Mouse (Mus musculus) E14TG2a.4 (cell line): ENCODE measurements around the gene Urm1.

Source experiments
- H3K27me3 ChIP-seq: 2 replicates; pipeline ENCODE4 v1.6.1; 2014; ENCODE audit warnings: low read length, control low read depth; ENCODE audit not compliant: insufficient read depth
- H3K36me3 ChIP-seq: 2 replicates; pipeline ENCODE4 v1.6.1; 2014; ENCODE audit warnings: low read length, control low read depth; ENCODE audit not compliant: insufficient read depth
- H3K4me1 ChIP-seq: replicated peaks from 2 replicates; pipeline ENCODE4 v1.6.1; 2014; ENCODE audit warnings: low read depth, low read length, control low read depth
- H3K4me3 ChIP-seq: replicated peaks from 2 replicates; pipeline ENCODE4 v1.5.1; 2014; ENCODE audit warnings: mild to moderate bottlenecking, low read length
- H3K9me3 ChIP-seq: 2 replicates; pipeline ENCODE4 v1.6.1; 2014; ENCODE audit warnings: low read length, control low read depth
- CTCF ChIP-seq: conservative IDR thresholded peaks from 2 replicates; pipeline ENCODE4 v1.5.1; 2014; ENCODE audit warnings: low read length
- NANOG ChIP-seq: IDR thresholded peaks from 2 replicates; pipeline ENCODE4 v1.6.1; 2014; ENCODE audit warnings: borderline replicate concordance, low read length, mixed read lengths
- POU5F1 ChIP-seq: IDR thresholded peaks from 2 replicates; pipeline ENCODE4 v1.6.1; 2014; ENCODE audit warnings: low read length, borderline replicate concordance

Gene Urm1

DNA sequence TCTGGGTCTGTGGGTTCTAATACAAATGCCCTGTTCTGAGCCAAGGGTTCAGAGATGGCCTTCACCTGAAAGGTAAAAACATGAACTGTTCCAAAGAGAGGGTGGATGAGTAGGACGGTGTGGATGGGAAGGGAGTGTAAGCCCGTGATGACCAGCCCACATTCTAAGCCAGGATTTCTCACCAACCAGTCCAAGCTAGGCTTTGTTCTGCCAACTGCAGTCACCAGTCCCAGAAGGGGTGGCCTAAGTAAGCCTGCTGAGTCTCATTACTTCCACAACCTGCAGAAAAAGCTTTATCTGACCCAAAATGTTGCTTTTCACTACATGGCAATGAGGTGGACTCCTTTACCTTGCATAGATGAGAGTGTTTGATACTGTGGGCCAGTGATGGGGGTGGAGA is 24.2 kb downstream of the Urm1 start:
- peaks cover 79% of the 10 kb centered on the region for H3K36me3 ChIP-seq
- no peak for TF ChIP-seq NANOG
- no peak for TF ChIP-seq POU5F1
- no peak for TF ChIP-seq CTCF

DNA sequence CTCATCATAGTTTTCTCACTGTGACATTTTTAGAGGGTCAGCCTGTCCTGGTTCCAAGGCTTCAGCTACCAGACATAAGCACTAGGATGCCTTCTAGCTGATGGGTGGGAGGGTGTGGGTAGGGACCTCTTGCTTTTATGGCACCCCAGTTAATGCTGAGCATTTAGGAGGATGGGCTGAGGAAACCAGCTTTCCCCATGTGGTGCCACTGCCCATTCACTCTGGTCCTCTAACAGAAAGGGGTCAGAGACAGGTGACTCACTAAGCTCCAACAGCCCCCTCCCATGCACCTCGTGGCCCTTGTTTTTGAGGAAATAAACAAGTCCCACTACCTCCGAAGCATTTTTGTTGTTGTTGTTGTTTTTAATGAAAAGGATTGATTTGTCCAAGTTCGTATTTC is 24.8 kb downstream of the Urm1 start:
- peaks cover 74% of the 10 kb centered on the region for H3K36me3 ChIP-seq
- peaks cover 77% of the 10 kb centered on the region for H3K4me1 ChIP-seq
- peaks cover 60% of the 10 kb centered on the region for H3K27me3 ChIP-seq
- peak overlapping the region; percentile 77; the same call in 1 of the 2 replicates for H3K4me3 ChIP-seq
- TF ChIP-seq NANOG (no peak), CTCF (no peak), POU5F1 (no peak)
- no peaks in the 10 kb centered on the region for H3K9me3 ChIP-seq

More for the DNA sequence above, 24.2 kb downstream of the Urm1 start:
- Histone ChIP-seq H3K9me3 (no peaks in the 10 kb centered on the region), H3K4me1 (peaks cover 82% of the 10 kb centered on the region), H3K4me3 (no peak overlapping the region), H3K27me3 (peaks cover 60% of the 10 kb centered on the region)

DNA sequence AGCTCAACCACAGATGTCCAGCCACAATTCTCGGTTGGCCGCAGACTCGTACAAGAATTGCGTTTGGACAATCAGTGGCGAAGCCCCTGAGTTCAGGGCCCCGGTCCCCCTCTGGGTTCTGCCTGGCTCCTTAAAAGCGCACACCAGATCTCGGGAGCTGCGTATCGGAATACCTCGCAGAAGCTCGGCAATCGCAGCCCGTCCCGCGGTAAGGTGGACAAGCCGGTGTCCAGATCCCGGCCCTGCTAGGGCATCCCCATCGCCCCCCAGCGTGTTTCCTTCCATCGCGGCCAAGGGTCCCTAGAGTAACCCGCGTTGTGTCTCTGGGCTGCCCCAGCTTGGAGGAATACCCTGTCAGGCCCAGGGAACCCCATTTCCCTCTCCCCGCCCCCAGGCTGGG is 25.8 kb downstream of the Urm1 start:
- Histone ChIP-seq H3K4me3 (peak overlapping the region; percentile 77), H3K27me3 (peaks cover 63% of the 10 kb centered on the region), H3K36me3 (peaks cover 64% of the 10 kb centered on the region), H3K9me3 (no peaks in the 10 kb centered on the region), H3K4me1 (peaks cover 74% of the 10 kb centered on the region)
- TF ChIP-seq POU5F1 (no peak), NANOG (no peak), CTCF (no peak)

DNA sequence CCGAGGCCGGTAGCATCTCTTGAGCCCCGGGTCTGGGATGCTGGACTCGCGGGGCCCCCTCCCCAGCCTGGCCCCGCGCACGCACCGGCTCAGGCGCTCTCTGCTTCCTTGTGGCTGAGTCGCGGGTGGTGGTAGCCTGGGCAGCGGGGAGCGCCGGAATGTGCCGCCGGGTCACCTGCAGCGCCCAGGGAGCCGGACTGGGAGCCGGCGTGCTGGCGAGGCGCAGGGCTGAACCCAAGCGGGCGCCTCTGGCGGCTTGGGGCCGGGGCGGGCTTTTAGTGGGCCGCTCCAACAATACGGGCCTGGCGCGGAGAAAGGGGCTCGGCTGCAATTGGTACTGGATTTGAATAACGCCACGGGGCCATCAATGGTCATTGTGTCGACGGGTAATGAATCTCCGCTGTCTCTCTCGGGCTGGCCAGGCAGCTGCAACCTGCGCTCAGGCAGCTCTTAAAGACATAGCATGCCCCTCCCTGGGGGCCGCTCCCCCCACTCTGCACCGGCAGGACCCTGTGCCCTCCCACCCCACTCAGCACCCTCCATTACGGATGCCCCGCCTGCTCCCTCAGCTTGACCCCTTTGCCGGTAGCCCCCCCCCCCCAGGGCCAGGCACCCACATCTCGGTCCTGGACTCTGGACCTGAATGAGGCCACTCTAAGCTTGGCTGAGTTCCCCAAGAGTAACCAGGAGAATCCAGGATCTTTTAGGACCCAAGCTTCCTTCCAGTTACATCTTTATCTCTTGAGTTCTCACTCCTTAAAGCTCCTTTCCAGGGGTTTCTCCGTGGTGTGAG is 26.4 kb downstream of the Urm1 start:
- Histone ChIP-seq H3K36me3 (peaks cover 58% of the 10 kb centered on the region), H3K4me1 (peaks cover 67% of the 10 kb centered on the region), H3K27me3 (peaks cover 69% of the 10 kb centered on the region), H3K9me3 (no peaks in the 10 kb centered on the region), H3K4me3 (peak overlapping the region; percentile 77)
- TF ChIP-seq POU5F1 (no peak), NANOG (no peak), CTCF (no peak)

DNA sequence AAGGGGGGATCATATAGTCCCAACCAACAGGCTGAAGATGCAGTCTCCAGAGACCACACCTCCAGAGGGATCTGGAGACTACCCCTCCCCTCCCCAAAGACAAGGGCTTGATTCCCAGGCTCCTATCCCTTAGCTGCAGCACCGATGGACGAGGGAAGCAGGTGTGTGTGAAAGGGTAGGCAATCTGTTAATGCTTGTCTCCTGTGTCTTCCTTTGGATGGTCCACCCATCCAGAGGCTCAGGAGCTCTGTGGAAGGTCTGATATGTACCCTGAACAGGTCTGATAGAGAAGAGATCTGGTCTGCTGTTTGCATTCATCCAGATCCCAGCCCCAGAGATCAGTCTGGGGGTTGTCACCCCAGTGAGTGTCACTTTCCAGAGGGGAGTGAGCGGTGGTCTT is 27.0 kb downstream of the Urm1 start:
- Histone ChIP-seq H3K4me3 (no peak overlapping the region), H3K4me1 (peaks cover 61% of the 10 kb centered on the region), H3K27me3 (peaks cover 69% of the 10 kb centered on the region), H3K36me3 (peaks cover 52% of the 10 kb centered on the region), H3K9me3 (no peaks in the 10 kb centered on the region)
- TF ChIP-seq POU5F1 (no peak), NANOG (no peak), CTCF (no peak)

DNA sequence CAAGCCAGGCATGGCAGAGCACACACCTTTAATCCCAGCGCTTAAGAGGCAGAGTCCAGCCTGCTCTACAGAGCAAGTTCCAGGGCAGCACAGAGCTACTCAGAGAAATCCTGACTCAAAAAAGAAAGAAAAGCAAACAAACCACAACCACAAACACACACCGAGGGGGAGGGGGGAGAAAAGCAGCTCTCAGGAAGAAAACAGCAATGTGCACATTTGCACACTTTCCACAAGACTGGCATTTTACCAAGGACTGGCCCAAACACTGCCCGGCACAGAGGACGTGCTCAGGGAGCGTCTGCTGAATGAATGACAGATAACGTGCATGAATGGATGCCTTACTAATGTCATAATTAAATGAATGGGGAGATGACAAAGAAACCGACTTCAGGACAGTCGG is 29.2 kb downstream of the Urm1 start:
- H3K36me3 ChIP-seq = peaks cover 30% of the 10 kb centered on the region
- peaks cover 60% of the 10 kb centered on the region for H3K27me3 ChIP-seq
- H3K4me3 ChIP-seq = no peak overlapping the region
- peaks cover 52% of the 10 kb centered on the region for H3K4me1 ChIP-seq
- TF ChIP-seq NANOG = no peak
- no peak for TF ChIP-seq CTCF
- no peak for TF ChIP-seq POU5F1
- no peaks in the 10 kb centered on the region for H3K9me3 ChIP-seq

DNA sequence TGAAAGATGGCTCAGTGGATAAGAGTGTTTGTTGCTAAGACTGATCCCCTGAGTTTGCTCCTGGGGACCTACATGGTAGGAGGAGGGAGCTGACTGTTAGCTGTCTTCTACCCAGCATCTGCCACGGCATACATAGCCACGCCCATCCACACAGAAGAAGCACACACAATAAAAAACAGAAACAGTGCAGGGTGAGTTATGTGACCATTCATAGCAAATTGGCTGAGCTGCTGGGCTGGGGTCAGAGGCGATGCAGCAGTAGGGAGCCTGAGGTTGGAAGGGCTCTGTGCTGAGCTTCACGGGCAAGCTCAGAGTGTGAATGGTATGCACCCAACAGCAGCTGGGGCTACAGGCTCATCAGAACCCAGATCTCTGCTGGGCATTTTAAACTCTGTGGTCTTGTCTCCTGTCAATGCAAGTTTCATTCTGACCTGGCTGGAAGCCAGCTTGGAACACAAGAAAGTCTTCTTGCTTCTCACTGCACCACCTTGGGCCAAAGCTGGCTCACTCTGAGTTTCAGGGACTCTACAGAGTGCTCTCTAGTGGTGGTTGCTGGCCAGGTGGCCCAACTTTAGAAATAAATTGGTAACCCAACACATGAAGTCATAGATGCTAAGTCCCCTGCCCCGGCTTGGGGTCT is 30.1 kb downstream of the Urm1 start:
- H3K36me3 ChIP-seq = peaks cover 22% of the 10 kb centered on the region
- TF ChIP-seq CTCF (no peak), POU5F1 (no peak), NANOG (no peak)
- H3K4me3 ChIP-seq = no peak overlapping the region
- peaks cover 51% of the 10 kb centered on the region for H3K27me3 ChIP-seq
- H3K9me3 ChIP-seq = no peaks in the 10 kb centered on the region
- H3K4me1 ChIP-seq = peaks cover 52% of the 10 kb centered on the region

DNA sequence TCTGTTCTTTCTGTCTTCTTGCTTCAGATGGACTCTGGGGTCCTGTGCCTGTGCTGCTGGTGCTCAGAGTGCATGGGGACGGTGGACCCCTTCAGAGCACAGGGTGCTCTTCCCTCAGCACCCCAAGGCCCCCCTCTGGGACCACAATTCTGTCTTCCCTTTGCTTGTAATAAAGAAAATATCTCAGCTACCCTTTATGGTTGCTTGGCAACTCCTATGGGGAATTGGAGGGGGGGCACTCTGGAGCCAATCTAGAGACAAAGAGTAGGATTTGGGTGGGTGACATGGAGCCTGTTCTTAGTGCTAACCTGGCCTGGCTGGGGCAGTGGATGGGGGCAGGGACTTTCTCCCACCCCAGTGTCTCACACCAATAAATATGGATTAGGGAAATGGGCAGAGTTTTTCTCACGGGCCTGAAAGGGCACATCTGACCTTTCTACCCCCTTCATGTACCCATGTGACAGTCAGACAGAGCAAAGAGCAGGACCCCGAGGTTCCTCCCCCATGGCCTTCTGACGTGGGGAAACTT is 33.1 kb downstream of the Urm1 start:
- Histone ChIP-seq H3K4me1 (peaks cover 58% of the 10 kb centered on the region), H3K9me3 (no peaks in the 10 kb centered on the region), H3K27me3 (peaks cover 45% of the 10 kb centered on the region), H3K36me3 (peaks cover 6% of the 10 kb centered on the region), H3K4me3 (no peak overlapping the region)
- TF ChIP-seq CTCF (no peak), NANOG (no peak), POU5F1 (no peak)

DNA sequence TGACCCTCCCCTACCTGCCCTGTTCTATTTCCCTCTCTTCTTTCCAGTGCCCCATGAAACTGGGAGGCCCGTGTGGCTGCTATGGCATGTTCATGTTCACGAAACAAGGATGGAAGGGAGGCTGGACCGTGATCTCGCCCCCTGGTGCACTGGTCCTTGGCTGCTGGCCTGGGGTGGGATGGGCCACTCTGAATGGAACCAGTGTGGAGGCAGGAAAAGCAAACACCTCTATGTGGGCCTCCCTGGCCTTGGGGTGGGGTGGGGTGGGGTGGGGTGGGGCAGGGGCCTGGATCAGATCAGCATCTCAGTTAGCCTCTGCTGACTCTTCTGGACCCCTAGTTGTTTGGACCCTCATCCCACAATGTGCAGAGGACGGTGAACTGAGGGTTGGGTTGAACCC is 33.9 kb downstream of the Urm1 start:
- Histone ChIP-seq H3K9me3 (no peaks in the 10 kb centered on the region), H3K4me1 (peaks cover 65% of the 10 kb centered on the region), H3K4me3 (no peak overlapping the region), H3K27me3 (peaks cover 44% of the 10 kb centered on the region), H3K36me3 (peaks cover 4% of the 10 kb centered on the region)
- TF ChIP-seq CTCF = no peak
- TF ChIP-seq NANOG = no peak
- no peak for TF ChIP-seq POU5F1
